Mouse (Mus musculus): ENCODE results near the gene Vav3. TPM values are rescaled to one million over a fixed set of nuclear protein-coding genes. Genes with fewer than 3 reads are reported as not detected.

Gene Vav3
- polyA plus RNA-seq, 1 experiment = 6.5 TPM

DNA sequence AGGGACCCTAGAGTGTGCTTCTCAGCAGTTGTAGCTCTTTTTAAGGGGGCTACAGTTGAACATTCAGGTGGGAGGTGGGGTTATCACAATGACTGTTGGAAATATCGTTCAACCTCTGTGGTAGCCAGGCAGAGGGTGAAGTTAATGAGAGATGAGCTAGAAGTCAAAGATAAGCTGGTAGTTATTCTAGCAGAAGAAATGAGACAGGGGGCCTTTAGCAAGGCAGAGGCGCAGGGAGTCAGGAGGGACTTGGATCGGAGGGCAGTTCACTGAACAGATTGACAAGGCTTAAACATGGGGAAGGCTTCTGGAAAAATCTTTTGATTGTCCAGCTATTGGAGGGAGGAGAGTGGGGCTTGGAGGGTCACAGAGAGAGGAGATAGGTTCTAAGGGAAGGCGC lies 147.4 kb downstream of the Vav3 start:
- Histone ChIP-seq H3K4me1 (peaks cover 77% of the 10 kb centered on the region), H3K4me3 (replicated peaks) (no peak overlapping the region), H3K36me3 (replicated peaks; ENCODE audit: low read length) (peaks cover 49% of the 10 kb centered on the region), H3K27me3 (replicated peaks) (no peaks in the 10 kb centered on the region), H3K9me3 (no peaks in the 10 kb centered on the region)
- TF ChIP-seq FLI1 (IDR thresholded peaks at IDR 0.05; ENCODE audit: low read length) (no peak), GATA1 (IDR thresholded peaks at IDR 0.05; ENCODE audit: borderline replicate concordance, low read length) (no peak)

DNA sequence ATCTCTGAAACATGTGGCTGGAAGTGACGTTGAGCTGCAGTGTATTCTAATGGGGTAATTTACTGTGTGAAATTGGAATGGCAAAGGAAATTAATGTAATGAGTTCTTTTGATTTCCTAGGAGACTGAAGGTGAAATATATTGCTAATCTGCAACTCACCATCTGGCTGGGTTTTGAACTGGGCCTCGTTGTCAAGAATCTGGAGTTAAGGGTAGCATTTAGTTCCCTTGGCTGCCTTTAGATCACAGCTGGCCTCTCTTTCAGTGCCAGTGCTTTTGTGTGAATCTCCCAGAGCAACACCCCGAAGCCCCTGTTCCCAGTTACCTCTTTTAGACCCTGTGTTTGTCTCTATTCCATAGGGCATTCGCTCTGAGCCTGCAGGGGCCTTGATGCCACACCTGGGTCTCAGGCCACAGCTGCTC lies 148.3 kb downstream of the Vav3 start:
- Histone ChIP-seq H3K27me3 (replicated peaks) (no peaks in the 10 kb centered on the region), H3K9me3 (no peaks in the 10 kb centered on the region), H3K4me1 (peaks cover 80% of the 10 kb centered on the region), H3K4me3 (replicated peaks) (no peak overlapping the region), H3K36me3 (replicated peaks; ENCODE audit: low read length) (peaks cover 42% of the 10 kb centered on the region)
- TF ChIP-seq GATA1 (IDR thresholded peaks at IDR 0.05; ENCODE audit: borderline replicate concordance, low read length) (no peak), FLI1 (IDR thresholded peaks at IDR 0.05; ENCODE audit: low read length) (no peak)

DNA sequence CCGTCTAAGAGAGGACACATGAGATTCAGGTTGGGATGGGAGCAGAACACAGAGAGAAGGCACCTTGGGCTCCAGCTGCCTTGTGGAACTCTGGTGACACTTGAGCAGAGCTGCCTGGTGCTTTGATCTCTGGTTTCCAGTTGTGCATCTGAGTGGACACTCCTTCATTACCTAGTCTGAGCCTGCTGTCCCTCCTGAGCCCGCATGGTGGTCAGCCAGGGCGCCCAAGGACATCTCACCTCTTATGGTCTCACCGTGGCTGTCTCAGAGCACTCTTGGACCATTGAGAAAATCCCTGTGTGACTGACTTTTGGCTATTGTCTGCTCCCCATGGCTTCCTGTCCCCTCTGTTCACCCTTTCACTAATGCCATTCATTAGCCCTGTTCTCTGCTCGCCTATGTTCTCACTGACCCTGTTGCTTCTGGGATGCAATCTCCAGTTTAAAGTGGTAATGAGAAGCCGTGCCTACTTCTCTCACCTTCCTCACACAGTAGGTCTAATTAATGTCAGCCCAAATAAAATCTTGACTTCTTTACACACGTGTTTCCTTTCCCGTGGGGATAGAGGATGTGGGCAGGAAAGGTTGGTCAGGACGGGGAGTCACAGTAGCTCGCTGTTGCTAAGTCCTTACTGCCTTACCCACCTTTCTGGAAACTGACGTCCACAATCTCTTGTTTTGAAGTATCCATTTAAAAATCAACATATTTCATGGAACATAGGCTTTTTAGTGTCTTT lies 150.3 kb downstream of the Vav3 start:
- Histone ChIP-seq H3K27me3 (replicated peaks) (no peaks in the 10 kb centered on the region), H3K4me1 (peaks cover 70% of the 10 kb centered on the region), H3K4me3 (replicated peaks) (no peak overlapping the region), H3K9me3 (no peaks in the 10 kb centered on the region), H3K36me3 (replicated peaks; ENCODE audit: low read length) (peaks cover 43% of the 10 kb centered on the region)
- TF ChIP-seq FLI1 (IDR thresholded peaks at IDR 0.05; ENCODE audit: low read length) = no peak
- TF ChIP-seq GATA1 (IDR thresholded peaks at IDR 0.05; ENCODE audit: borderline replicate concordance, low read length) = no peak

DNA sequence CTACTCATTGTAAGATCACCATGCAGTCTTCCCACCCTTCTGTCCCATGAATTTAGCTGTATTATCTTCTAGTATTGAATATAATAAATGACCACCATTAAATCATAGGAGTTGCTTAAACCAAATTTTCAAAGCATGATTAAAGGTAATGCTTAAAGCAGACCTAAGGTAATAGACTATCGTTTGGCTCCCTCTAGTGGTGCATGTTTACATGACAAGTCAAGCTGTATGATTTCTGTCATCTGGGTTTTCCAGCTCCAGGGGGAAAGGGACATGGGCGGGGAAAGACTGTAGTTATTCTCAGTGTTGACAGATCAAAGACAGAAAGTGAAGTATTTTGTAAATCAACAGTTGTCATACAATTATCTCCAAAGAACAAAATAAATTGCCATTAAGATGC lies 151.1 kb downstream of the Vav3 start:
- TF ChIP-seq FLI1 (IDR thresholded peaks at IDR 0.05; ENCODE audit: low read length) (no peak), GATA1 (IDR thresholded peaks at IDR 0.05; ENCODE audit: borderline replicate concordance, low read length) (no peak)
- no peaks in the 10 kb centered on the region for H3K27me3 ChIP-seq (replicated peaks)
- H3K9me3 ChIP-seq = no peaks in the 10 kb centered on the region
- H3K36me3 ChIP-seq (replicated peaks; ENCODE audit: low read length) = peaks cover 48% of the 10 kb centered on the region
- peaks cover 64% of the 10 kb centered on the region for H3K4me1 ChIP-seq
- H3K4me3 ChIP-seq (replicated peaks) = no peak overlapping the region

DNA sequence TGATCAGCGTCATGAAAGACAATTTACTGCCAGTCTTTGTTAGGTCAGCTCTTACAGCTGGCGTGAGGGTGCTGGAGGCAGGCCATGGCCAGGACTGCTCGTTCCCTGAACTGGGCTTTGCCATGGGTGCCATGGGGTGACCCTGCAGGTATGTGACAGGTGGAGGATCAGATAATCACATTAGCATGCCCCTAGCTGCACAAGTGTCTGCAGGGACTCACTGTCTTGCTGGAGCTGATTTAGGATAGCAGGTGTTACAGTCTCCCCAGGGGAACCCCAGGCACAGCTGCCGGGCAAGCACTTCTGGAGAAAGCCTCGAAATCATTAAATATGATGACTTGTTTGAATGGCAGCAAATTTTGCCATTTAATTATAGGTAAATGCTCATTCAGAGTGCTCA lies 156.0 kb downstream of the Vav3 start:
- Histone ChIP-seq H3K27me3 (replicated peaks) (no peaks in the 10 kb centered on the region), H3K4me3 (replicated peaks) (no peak overlapping the region)
- TF ChIP-seq GATA1 (IDR thresholded peaks at IDR 0.05; ENCODE audit: borderline replicate concordance, low read length) (no peak), FLI1 (IDR thresholded peaks at IDR 0.05; ENCODE audit: low read length) (no peak)

DNA sequence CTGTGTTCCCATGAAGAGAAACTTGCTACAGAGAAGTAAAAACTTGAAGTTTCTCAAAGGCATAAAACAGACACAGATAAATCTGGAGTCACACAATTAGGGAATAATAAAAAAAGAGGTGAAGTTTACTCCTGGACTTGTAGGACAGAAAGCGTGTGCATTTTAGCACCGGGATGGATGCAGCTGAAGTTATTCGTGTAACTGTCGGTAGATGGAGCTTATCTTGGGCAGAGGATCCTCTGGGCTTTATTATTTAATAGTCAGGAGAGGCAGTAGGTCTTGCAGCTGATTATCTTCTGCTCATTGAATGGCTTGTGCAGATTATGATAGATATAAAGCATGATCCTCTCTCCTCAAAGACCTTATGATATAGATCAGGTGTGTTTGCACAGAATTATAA lies 156.6 kb downstream of the Vav3 start:
- Histone ChIP-seq H3K9me3 (no peaks in the 10 kb centered on the region), H3K4me3 (replicated peaks) (no peak overlapping the region), H3K4me1 (peaks cover 12% of the 10 kb centered on the region), H3K36me3 (replicated peaks; ENCODE audit: low read length) (peaks cover 70% of the 10 kb centered on the region), H3K27me3 (replicated peaks) (no peaks in the 10 kb centered on the region)
- TF ChIP-seq GATA1 (IDR thresholded peaks at IDR 0.05; ENCODE audit: borderline replicate concordance, low read length) (no peak), FLI1 (IDR thresholded peaks at IDR 0.05; ENCODE audit: low read length) (no peak)

More for the DNA sequence above, 156.0 kb downstream of the Vav3 start:
- Histone ChIP-seq H3K9me3 (no peaks in the 10 kb centered on the region), H3K36me3 (replicated peaks; ENCODE audit: low read length) (peaks cover 64% of the 10 kb centered on the region), H3K4me1 (peaks cover 18% of the 10 kb centered on the region)

DNA sequence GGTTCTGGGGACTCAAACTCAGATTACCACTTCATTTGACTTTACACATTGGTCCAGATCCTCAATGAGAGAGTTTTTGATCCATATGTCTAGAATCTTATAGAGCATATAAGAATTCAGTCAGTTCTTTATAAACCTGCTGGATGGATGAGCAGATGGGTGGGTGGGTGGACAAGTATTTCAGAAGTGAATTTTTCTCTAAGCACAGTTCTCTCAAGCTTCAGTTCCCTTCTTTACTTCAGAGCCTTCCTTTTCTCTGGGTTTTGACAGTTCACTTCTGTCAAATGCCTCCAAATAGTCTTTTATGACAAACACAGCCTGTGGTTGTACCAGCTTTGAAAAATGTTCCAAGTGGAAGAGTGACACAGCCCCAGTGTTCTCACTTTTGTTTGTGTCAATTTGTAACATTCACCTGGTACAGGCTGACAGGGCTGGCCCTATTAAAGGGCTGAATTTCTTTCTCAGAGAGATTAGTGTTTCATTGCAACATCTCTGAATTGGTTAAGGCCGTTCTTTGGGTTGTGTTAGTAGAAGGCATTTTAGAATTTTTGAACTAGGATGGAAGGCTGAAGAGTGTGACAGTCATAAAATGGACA lies 159.5 kb downstream of the Vav3 start:
- no peak overlapping the region for H3K4me3 ChIP-seq (replicated peaks)
- no peaks in the 10 kb centered on the region for H3K4me1 ChIP-seq
- H3K36me3 ChIP-seq (replicated peaks; ENCODE audit: low read length) = peaks cover 96% of the 10 kb centered on the region
- TF ChIP-seq GATA1 (IDR thresholded peaks at IDR 0.05; ENCODE audit: borderline replicate concordance, low read length) (no peak), FLI1 (IDR thresholded peaks at IDR 0.05; ENCODE audit: low read length) (no peak)
- no peaks in the 10 kb centered on the region for H3K9me3 ChIP-seq
- no peaks in the 10 kb centered on the region for H3K27me3 ChIP-seq (replicated peaks)

DNA sequence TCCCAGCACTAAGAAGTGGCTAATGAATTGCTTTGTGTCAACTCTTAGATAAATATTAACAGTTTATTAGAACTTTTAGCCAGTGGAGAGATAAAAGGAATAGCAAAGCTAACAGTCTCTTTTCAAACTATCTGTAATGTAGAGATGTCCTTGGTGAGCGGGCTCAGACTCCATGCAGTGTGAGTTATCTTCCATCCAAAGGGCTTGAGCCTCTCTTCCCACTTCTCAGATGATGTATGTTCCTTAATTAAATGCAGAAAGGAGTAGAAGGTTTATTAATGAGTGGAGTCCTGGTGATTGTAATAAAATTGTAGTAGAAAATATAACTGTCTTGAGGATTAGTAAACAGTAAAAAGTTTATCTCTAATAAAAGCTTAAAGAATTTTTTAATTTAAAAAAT lies 169.3 kb downstream of the Vav3 start:
- no peaks in the 10 kb centered on the region for H3K27me3 ChIP-seq (replicated peaks)
- no peaks in the 10 kb centered on the region for H3K9me3 ChIP-seq
- TF ChIP-seq GATA1 (IDR thresholded peaks at IDR 0.05; ENCODE audit: borderline replicate concordance, low read length) = no peak
- TF ChIP-seq FLI1 (IDR thresholded peaks at IDR 0.05; ENCODE audit: low read length) = no peak
- peaks cover 13% of the 10 kb centered on the region for H3K4me1 ChIP-seq
- H3K4me3 ChIP-seq (replicated peaks) = no peak overlapping the region
- H3K36me3 ChIP-seq (replicated peaks; ENCODE audit: low read length) = peaks cover 89% of the 10 kb centered on the region

DNA sequence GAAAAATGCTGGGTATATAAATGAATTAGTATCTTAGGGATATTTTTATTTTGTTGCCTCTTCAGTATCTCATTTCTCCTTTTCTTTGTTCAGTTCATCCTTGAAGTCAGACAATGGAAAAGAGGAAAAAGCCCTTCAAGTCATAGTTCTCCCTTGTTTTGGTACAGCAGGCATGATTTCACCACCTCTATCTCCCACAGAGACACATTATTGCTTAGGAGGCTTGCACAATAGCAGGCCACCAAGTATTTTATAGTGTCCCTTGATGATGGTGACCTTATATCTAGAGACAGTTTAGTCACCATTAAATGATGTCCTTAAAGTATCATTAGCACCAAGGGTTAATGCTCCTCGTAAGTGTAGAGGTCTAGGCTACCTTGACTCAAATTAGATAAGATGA lies 171.4 kb downstream of the Vav3 start:
- TF ChIP-seq FLI1 (IDR thresholded peaks at IDR 0.05; ENCODE audit: low read length) (no peak), GATA1 (IDR thresholded peaks at IDR 0.05; ENCODE audit: borderline replicate concordance, low read length) (no peak)
- H3K36me3 ChIP-seq (replicated peaks; ENCODE audit: low read length) = peaks cover 89% of the 10 kb centered on the region
- no peaks in the 10 kb centered on the region for H3K27me3 ChIP-seq (replicated peaks)
- H3K9me3 ChIP-seq = no peaks in the 10 kb centered on the region
- H3K4me1 ChIP-seq = peaks cover 13% of the 10 kb centered on the region
- H3K4me3 ChIP-seq (replicated peaks) = no peak overlapping the region

DNA sequence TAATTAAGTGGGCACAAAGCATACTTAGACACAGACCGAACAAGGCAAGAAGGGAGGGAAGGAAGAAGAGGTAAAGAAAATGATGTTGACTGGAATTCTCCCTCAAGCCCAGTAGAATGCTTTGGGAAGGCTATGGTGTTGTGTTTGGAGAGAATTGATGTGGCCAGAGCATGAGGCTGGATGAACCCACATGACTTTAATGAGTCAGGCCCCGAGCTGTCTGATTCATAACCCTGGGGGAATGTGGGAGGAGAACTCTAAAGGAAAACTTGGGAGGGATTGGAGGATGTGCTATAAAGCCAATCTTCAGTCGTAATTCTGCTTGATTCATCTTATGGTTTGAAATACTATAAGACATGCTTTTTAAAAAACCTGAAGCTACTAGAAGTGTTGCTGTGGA lies 175.0 kb downstream of the Vav3 start:
- Histone ChIP-seq H3K4me3 (replicated peaks) (no peak overlapping the region), H3K27me3 (replicated peaks) (no peaks in the 10 kb centered on the region), H3K36me3 (replicated peaks; ENCODE audit: low read length) (peaks cover 88% of the 10 kb centered on the region), H3K4me1 (peaks cover 21% of the 10 kb centered on the region), H3K9me3 (no peaks in the 10 kb centered on the region)
- TF ChIP-seq FLI1 (IDR thresholded peaks at IDR 0.05; ENCODE audit: low read length) = no peak
- no peak for TF ChIP-seq GATA1 (IDR thresholded peaks at IDR 0.05; ENCODE audit: borderline replicate concordance, low read length)
